Mouse (Mus musculus) fibroblast of lung, adult 2 months (primary cell): ENCODE measurements around the gene Klhl1.
"Not testable (repeated sequence)": the region's sequence is repeated elsewhere in the genome, so short reads cannot be mapped to it uniquely, and the experiment has no call there.

Source experiments
- DNase-seq: peaks from one replicate; pipeline ENCODE4 v3.0.0-alpha.2; 2011; ENCODE audit warnings: low read depth

Klhl1 gene

GRCm38 (mm10) chr14:96518954-96519682 lies at the start of gene Klhl1:
Gene Klhl1, minus strand, starts transcription at chr14:96519102.
- no peak for DNase-seq

DNA sequence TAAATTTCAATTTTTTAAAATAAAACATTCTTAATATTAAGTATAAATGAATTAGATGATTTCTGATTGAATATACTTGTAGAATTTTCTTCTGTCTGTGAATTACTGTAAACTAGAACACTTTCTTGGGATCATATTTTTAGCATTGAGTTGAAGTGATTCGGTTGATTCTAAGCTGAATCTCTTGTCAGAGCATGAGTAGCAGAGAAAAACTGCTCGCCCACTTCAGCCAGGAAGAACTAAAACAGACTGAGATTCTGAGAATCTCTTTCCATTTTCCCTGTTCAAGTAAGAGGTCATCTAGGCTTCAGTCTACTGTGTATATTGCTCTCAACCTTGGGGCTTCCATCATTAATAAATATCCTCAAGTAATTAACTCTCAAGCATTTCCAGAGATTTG lies 34.8 kb upstream of the Klhl1 start:
- DNase-seq, result no peak

DNA sequence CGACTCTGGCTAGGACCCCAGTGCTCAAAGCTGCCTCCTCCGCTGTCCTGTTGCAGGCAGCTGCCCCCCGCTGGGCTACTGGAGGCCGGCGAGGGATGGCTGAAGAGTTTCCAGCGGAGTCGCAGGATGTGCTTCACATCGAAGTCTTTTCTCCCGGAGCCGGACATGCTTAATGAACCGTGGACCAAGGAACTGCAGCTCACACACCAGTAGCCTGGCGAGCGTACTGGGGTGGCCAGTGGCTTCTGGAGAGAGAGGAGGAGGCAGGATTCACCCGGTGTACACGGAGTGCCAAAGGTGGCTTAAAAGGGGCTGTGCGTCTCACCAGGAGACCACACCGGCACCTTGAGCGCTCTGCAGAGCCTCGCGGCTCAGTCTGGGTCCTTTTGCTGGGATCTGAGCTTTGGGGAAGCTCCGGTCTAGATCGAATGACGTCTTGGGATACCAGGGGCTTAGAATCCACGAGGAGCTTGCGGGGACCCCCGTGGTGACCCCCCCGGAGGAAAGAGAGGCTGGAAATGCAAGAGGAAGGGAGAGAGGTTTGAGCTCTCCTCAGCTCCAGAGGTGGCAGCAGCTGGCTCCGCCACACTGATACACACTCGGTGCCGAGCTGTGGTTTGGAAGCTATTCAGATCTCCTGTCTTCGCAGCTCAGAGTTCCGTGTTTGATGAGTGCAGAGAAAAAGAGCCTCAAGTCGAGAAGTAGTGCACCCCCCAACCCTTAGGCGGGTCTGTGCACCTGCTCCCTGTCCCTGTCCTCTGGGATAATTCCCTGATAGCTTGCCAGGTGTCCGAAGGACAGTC lies 550 bp downstream of the Klhl1 start:
- no peak for DNase-seq

GRCm38 (mm10) chr14:96517727-96518126 lies 1.2 kb downstream of the Klhl1 start:
- no peak for DNase-seq

GRCm38 (mm10) chr14:96499936-96500335 lies 19.0 kb downstream of the Klhl1 start:
- no peak for DNase-seq

GRCm38 (mm10) chr14:96471812-96472211 lies 47.1 kb downstream of the Klhl1 start:
- DNase-seq, result no peak

- no peak for DNase-seq
Observed at GRCm38 (mm10) chr14:96471336-96471735, 47.6 kb downstream of the Klhl1 start.

GRCm38 (mm10) chr14:96461756-96462155 lies 57.1 kb downstream of the Klhl1 start:
- no peak for DNase-seq

DNA sequence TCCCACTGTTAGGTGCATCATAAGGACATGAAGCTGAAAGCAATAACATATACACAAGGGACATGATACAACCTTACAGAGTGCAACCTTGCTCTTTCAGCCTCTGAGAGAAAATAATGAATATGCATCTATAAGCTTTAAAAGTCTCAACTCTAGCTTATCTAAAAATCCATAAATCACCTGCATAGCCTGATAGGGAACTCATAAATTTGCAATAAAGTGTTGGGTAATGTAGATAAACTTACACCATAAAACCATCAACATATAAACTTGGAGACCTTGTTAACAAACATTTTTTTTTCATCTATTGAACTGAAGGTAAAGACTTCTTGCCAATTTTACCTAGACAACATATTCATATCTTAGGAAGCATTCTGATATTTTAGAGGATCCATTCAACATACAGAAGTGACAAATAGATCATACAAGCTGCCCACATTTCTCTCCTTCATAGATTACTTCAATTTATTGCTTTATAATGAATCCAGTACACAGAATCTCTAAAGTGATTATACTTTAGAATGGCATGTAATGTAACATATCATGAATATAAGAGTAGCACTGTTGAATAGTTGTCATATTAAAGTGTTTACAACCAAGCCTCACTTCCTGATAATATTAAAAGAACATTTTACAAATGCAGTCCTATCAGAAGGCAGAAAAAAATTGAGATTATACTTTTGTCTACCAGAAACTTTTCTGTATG lies 126.7 kb downstream of the Klhl1 start:
- DNase-seq, result no peak

- no peak for DNase-seq
Observed at GRCm38 (mm10) chr14:96362727-96363126, 156.2 kb downstream of the Klhl1 start.

DNA sequence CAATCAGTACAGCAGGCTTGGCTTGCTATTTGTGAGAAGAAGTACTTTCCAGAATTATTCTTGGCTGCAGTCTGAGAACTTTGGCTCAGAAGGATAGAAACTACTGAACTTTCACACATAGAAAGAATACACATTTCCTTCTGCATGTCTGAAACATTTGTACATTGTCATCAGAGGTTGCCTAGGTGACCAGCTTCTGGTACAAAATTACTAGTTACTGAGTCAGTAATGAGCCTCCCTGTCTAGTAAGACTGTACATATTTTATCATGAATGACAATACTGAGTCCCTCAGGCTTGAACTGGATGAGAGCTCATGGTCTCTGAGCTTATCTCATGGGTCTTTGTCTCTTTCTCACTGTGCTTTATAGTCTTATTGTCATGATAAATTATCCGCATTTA lies 170.7 kb downstream of the Klhl1 start:
- DNase-seq, result no peak

GRCm38 (mm10) chr14:96331069-96331468 lies 187.8 kb downstream of the Klhl1 start:
- no peak for DNase-seq

DNA sequence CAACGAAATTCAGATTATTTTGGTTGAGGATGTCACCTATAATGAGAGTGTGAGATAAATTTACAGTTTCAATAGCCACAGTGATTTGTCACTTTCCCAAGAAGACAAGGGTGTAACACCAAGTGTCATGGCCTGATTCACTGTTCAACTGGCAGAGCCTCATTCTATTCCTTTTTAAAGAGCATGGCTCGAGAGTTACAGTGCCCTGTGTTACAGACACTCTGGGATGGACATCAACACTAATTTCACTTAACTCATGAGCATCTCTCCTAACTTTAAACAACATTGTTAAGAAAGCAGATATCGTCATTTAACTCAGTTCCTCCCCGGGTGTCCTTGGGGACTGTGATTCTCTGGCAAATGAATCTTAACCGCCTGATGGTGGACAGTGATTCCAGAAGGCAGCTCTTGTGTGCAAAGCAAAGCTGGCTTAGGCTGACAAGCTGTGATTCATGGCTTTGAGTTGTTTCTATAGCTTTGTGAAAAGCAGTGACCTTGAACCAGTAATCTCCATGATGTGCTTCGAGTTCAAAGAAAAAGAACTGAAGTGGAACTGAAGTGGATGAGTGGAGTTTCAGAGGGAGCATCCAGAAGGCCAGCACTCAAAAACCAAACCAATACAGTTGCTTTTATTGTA lies 301.0 kb downstream of the Klhl1 start:
- no peak for DNase-seq

GRCm38 (mm10) chr14:96194795-96195194 lies 324.1 kb downstream of the Klhl1 start:
- DNase-seq, result not testable (repeated sequence)

- DNase-seq, result no peak
Observed at GRCm38 (mm10) chr14:96174546-96174945, 344.4 kb downstream of the Klhl1 start.

DNA sequence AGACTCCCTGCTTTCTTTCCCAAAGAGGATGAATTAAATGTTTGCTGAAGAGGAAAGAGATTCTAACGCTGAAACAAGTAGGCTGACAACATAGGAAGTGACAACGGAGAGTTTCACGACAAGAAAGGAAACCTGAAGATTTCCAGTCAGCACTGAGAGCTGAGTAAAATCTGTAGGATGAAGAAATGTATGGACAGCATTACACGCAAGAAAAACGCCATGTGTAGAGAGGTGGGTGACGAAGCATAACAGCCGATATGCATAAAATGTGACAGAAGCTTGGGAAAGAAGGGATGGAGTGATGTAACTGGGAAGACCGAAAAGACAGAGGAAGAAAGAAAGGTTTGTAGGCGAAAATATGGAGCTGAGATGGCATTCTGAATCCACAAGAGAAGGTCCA lies 375.8 kb downstream of the Klhl1 start:
- DNase-seq, result no peak

DNA sequence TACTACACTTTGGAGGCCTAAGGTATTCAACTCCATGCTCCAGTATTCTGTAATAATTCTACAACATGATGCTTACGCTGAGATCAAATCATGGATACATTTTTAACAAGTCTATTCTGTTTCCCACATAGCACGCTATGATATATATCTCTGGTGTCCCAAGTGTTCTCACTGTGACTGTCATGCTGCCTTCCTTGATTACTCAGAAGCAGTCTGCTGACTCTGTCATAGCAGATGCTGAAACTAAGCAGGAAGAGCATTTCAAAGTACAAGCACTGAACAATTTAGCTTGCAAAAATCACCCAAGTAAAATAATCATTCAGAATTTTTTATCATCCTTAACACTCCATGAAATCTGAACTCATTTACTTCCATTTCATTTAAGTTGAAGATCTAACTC lies 378.7 kb downstream of the Klhl1 start:
- DNase-seq, result no peak

DNA sequence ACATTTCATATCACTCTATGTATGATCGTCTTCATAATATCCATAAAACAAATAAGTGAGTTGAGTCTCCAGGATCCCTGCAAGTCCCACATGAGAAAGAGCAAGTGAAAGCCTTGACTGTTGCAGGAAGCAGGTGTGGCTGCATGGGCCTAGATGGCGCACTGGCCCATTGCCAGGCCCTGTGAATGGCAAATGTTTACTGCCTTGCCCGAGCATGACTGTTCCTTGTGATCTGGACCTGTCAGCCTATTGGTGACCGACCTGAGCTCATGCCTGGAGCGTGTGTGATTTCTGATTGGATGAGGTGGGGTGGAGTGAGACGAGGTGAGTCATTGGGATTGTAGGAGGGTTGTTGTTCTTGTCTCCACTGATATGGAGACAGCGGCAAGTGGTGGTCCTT lies 411.5 kb downstream of the Klhl1 start:
- DNase-seq, result no peak

GRCm38 (mm10) chr14:96081681-96082207 lies 437.2 kb downstream of the Klhl1 start:
- no peak for DNase-seq

DNA sequence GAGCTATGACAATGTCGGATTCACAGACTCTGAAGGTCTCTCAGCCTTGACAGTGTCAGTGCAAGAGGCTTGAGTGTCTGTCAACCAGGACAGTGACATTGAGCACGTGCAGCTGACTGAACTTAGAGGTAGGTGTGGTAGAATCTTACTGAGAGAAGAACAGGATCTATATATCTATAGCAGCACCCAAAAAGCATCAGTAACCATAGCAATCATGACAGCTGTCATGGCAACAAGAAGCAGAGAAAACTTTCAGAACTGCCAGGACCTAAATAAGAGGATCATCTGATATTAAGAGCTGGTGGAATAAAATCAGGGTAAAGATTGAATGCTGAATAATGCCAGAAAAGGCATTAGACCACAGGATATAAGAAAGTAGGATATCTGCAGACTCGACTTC lies 453.0 kb downstream of the Klhl1 start:
- DNase-seq, result no peak
